Mouse (Mus musculus) E14TG2a.4 (cell line): ENCODE measurements around the gene Fbn1.

Experiments
- CTCF ChIP-seq: conservative IDR thresholded peaks from 2 replicates; pipeline ENCODE4 v1.5.1; 2014; ENCODE audit warnings: low read length
- NANOG ChIP-seq: IDR thresholded peaks from 2 replicates; pipeline ENCODE4 v1.6.1; 2014; ENCODE audit warnings: borderline replicate concordance, low read length, mixed read lengths
- POU5F1 ChIP-seq: IDR thresholded peaks from 2 replicates; pipeline ENCODE4 v1.6.1; 2014; ENCODE audit warnings: low read length, borderline replicate concordance

GRCm38 (mm10) chr2:125382613-125383272 is 125.0 kb downstream of the Fbn1 start:
- TF ChIP-seq CTCF (no peak), POU5F1 (no peak), NANOG (no peak)
